Mouse (Mus musculus) 3134 (cell line): ENCODE measurements around the gene Mrpl55.

Source experiments
- DNase-seq: peaks from one replicate; pipeline ENCODE4 v3.0.0-alpha.2; 2011; ENCODE audit warnings: low spot score; ENCODE audit not compliant: insufficient read length; ENCODE audit errors: extremely low read depth

Gene Mrpl55

DNA sequence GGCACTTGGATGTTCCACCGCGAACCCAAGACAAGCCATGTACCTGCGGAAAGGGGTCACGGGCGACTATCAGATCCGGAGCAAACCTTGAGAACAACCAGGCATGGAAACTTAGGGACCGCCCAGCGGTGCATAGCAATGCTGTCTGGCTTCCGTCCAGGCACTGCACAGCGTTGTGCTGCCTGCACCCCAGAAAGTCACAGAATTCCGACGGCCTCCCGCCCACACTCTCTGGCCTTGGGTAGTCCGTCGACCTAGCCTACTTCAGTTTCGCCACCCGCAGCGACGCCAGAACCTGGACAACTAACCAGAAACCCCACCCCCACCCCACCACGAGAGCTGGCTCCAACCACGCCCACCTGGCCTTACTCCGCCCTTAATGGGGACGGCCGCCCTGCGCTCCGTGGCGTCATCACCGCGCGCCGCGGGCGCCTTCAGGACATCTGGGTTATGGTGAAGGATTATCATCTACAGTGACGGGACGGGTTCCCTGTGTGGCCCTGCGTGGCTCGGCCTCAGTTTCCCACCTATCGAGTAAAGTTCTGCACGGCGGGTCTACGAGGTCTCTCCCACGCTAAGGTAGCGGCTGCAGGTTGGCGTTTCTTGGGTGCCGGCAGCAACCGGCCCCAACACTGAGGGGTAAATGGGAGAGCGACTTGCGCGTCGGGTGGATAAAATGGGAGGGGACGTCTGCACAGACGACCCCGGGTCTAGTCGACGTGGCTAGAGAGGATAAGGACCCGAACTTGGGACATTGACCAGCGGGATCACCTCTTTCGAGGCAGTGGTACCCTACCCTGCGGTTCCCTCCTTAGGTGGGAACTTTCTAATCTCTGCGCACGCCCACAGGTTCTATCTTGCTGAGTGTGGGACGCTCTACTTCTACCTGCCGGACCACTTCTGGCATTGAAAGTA, at the start of gene Mrpl55:
Gene Mrpl55 (plus strand): TSS at position 406 of the 915 bp plus-strand sequence.
- DNase-seq, result peak; percentile 97

DNA sequence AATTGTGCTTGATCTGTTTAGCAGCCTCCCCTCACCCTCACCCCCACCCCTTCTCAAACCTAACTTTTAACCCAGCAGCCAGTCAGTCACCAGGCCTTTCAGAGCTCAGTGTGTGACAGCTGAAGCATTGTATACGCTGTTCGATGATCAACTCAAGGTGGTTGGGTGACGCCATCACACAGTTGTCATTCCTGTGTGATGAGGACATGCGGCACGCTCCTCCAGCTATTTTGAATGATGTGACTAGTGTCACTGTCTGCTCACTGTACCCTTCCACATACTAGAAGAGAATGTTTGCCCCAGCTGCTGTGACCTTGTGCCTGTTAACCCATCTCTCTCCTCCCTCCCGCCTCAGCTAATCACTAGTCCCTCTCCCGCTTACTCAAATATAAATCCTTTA, 48.1 kb upstream of the Mrpl55 start:
- DNase-seq, result no peak

GRCm38 (mm10) chr11:59155900-59156299, 46.4 kb upstream of the Mrpl55 start:
- no peak for DNase-seq

- DNase-seq, result no peak
Observed at GRCm38 (mm10) chr11:59159099-59159498, 43.2 kb upstream of the Mrpl55 start.

- DNase-seq, result no peak
Observed at GRCm38 (mm10) chr11:59159558-59159957, 42.7 kb upstream of the Mrpl55 start.

DNA sequence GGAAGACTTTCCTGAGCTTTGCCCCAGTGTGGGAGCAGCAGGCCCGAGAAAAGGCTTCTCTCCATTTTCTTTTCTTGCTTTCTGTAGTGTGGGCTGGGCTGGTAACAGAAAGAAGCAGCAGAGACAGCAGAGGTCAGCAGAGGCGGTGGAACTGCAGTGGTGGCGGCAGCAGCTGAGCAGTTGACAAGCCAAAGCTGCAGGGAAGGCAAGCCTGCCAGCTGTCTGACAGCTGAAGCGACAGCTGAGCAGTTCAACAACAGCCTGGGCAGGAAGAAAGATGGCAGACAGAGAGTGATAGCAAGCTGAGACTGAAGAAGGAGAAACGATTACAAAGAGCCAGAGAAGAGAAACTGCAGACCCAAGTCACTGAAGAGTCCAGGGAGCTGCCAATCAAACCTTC, 40.9 kb upstream of the Mrpl55 start:
- no peak for DNase-seq

DNA sequence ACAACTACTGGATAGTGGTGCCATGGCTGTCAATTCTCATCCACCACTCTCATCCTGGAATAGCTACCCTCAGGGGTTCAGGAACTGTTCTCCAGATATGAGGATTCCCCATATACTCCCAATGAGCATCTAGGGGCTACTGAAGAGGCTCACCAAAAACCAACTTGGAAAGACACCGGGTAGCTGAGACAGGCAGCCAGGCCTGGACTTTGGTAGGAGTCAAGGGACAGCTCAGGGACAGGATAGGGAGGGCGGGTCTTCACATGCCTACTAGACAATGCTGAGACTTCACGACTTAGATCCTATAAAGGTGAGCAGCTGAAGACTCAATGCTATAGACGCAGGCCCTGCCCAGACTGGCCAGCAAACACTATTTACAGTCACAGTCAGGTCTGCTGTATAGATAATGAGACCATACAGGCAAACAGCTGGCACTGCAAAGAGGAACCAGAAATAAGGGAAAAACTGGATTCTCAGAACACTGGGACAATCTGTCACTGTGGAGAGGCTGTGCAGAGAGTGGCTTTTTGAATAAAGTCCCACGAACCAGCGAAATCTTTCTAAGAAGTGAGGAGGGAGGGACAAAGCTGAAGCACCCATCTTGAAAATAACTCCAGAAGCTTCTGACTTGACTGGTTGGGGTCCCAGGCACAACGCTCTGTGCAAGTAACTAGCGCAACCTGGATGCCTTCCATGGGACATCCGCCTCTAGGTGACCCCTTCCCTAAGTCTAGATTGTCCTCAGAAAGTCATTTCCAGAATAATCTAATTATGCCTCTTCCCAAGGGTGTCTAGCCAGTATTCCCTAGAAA, 39.6 kb upstream of the Mrpl55 start:
- no peak for DNase-seq

DNA sequence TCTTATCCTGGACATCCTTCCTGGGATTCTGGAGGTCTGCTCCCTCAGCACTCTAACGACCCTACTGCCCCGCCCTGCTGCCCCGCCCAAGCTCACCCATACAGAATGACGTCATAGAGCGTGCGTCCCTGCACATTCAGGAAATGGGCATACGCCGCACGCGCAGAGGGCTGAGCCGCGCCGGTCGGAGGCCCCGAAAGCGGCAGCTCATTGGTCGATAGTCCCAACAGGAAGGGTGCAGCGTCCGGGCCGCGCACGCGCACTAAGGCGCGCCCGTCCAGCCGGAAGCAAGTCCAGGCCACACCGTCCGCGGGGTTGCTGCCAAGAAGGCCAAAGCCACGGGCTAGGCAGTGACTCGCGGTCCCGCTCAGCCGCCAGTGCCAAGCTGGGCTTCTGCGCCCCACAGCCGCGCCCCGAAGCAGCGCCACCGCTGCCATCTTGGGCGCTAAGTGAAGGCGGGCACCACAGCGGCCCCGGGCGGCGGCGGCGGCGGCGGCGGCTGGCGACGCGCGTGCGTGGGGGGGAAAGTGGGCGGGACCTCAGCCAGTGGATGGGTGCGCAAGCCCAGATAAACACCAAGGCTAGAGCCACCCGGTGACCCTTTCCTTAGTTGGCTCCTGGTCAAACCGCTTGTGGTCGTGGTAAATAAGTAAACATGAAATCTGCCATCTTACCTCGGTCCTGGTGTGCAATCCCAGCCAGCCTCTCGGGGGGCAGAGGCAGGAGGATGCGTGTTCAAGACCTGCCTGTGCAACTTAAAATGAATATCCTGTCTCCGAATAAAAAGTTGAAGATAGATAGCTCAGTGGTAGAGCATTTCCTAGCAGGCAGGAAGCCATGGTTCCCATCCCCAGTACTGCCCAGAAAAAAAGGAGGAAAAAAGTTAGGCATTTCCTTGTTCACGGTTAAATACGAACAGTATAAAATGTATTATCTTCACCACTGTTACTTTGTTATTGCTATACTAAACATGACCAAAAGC, 38.7 kb upstream of the Mrpl55 start, which contains the start of gene Iba57:
Gene Iba57 (minus strand): TSS at position 485 of the 982 bp plus-strand sequence.
- peak; percentile 100 for DNase-seq

- no peak for DNase-seq
Observed at GRCm38 (mm10) chr11:59164384-59164783, 37.9 kb upstream of the Mrpl55 start.

- DNase-seq, result no peak
Observed at GRCm38 (mm10) chr11:59165616-59166241, 36.6 kb upstream of the Mrpl55 start.

- no peak for DNase-seq
Observed at GRCm38 (mm10) chr11:59169807-59170206, 32.5 kb upstream of the Mrpl55 start.

DNA sequence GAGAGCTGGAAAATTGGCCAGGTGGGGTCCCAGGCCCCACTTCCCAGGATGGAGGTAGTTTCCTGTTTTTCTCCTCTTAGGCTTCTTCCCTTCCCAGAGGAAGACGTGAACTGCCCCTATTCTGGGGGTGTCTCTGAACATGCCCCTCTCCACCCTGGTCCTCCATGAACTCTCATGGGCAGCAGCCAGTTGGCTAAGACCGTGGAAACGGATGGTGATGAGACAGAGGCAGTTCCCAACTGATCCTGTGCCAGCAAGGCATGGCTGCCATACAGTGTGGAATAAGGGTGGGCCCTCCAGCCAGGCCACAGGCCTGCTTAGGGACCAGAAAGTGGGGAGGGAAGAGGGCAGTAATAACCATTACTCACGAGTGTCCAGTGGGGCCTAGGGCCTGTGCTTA, 31.7 kb upstream of the Mrpl55 start:
- no peak for DNase-seq

GRCm38 (mm10) chr11:59174189-59174838, 28.0 kb upstream of the Mrpl55 start:
- DNase-seq, result no peak

DNA sequence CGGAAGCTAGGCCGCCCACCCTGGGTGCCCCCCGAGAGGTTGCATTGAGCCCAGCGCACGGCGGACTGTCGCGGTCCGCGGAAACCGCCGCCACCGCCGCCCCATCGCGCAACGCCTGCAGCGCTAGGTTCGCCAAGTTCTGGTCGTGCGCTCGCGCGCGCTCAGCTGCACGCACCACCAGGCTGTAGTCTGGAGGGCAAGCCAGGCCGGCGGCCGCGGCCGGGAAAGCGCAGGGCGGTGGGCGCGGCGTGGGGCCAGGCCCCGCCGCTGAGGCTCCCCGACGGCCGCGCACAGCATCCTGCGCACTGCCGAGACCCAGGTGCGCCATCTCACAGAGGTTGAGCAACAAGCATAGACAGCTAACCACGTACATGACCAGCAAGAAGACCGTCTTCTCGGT, 25.8 kb upstream of the Mrpl55 start:
- no peak for DNase-seq

- DNase-seq, result no peak
Observed at GRCm38 (mm10) chr11:59176921-59177320, 25.4 kb upstream of the Mrpl55 start.

GRCm38 (mm10) chr11:59182864-59183331, 19.4 kb upstream of the Mrpl55 start, which contains the start of gene Gjc2:
Gene Gjc2 (minus strand): TSS chr11:59183213.
- peak; percentile 65 for DNase-seq

DNA sequence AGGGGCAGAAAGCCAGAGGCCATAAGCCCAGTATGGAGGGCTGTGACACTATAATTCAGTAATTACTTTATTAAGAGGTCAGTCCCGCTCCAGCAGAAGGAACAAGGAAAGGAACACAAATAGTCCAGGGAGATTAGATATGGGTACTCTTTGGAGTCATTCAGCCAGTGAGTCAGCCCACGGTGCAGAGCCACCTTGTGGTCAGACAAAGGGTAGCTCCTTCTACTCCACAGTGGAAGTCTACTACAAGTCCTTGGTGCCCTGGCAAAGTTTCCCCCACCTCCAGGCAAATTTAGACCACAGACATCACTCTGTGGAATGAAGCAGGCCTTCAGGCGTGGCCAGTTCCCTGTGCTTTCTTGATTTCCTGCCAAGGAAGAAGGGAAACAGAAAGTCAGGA, 18.5 kb upstream of the Mrpl55 start:
- peak; percentile 57 for DNase-seq

GRCm38 (mm10) chr11:59185490-59185889, 16.8 kb upstream of the Mrpl55 start:
- DNase-seq, result no peak

- no peak for DNase-seq
Observed at GRCm38 (mm10) chr11:59187706-59188105, 14.6 kb upstream of the Mrpl55 start.
